Comparison of ENCODE assay signal across 12 mouse cellular contexts in the genomic region with DNA sequence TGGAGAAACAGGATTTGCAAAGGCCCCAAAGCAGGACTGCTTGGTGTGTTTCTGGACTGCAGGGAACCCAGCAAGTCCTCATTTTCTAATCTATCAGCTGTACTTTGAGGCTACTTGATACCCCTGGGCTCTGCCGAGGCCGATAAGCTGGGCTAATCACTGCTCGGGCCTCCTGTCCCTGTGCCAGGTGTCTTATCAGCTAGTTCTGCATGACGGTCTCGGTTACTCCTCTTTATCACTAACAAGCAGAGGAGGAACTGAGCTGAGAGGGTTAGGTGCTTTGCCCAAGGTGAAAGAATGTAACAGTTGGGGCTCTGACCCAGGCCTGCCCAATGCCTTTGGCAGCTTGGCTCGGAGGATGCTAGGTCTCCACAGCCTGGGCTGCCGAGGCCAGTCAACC. TPM values are rescaled to one million over a fixed set of nuclear protein-coding genes. Genes with fewer than 3 reads are reported as not detected.
DNase-seq lines count a peak whose midpoint lies in the region; ATAC-seq and TF ChIP-seq lines count a peak whose summit lies in the region.
"Had no signal": no experiment of that assay in that cellular context is flagged by ENCODE, and none has a peak within 500 bp of the region (broad histone marks: within the 10 kb centered on the region; RNA-seq: fewer than 3 reads in every experiment).

No protein-coding gene starts in this region.

- H3K36me3 ChIP-seq in lung, embryonic 15.5 days, result no peaks in the 10 kb centered on the region
- H3K36me3 ChIP-seq in heart, embryonic 10.5 days, result peaks cover 19% of the 10 kb centered on the region
- peaks cover 36% of the 10 kb centered on the region for H3K36me3 ChIP-seq in liver, embryonic 14.5 days (replicated peaks; ENCODE audit: control insufficient read depth, insufficient read depth, low read depth)
- H3K36me3 ChIP-seq in stomach, embryonic 16.5 days (ENCODE audit: control insufficient read depth, insufficient read depth, low read length), result no peaks in the 10 kb centered on the region
- H3K36me3 ChIP-seq in thymus, adult 2 months (ENCODE audit: control insufficient read depth, insufficient read depth, low read length), result no peaks in the 10 kb centered on the region

- 47% methylated on average over 7 of the region's 7 CpGs for WGBS in lung, embryonic 15.5 days
- WGBS in heart, embryonic 10.5 days, result 22% methylated on average over 7 of the region's 7 CpGs
- 12% methylated on average over 7 of the region's 7 CpGs for WGBS in liver, embryonic 14.5 days (ENCODE audit: insufficient replicate concordance)
- 56% methylated on average over 7 of the region's 7 CpGs for WGBS in stomach, embryonic 16.5 days
- WGBS in thymus, adult 2 months, result 90% methylated on average over 7 of the region's 7 CpGs

- H3K27ac ChIP-seq in lung, embryonic 15.5 days, result 0 out of 2 replicates have a peak overlapping the region, but pooled peaks have one; percentile 33
- peak overlapping the region; percentile 82 for H3K27ac ChIP-seq in heart, embryonic 10.5 days
- H3K27ac ChIP-seq in liver, embryonic 14.5 days, result peak overlapping the region; percentile 99
- no peak overlapping the region for H3K27ac ChIP-seq in stomach, embryonic 16.5 days (ENCODE audit: low read length)
- H3K27ac ChIP-seq in thymus, adult 2 months (ENCODE audit: control insufficient read depth, insufficient read depth, low read length), result no peak overlapping the region

- TF ChIP-seq POLR2A in thymus, adult 2 months (IDR thresholded peaks at IDR 0.05; ENCODE audit: control insufficient read depth, extremely low read depth, insufficient read depth, low read length, poor library complexity), result no peak

- no peak overlapping the region for H3K4me3 ChIP-seq in lung, embryonic 15.5 days
- peak overlapping the region; percentile 42; the same call in 1 of the 2 replicates for H3K4me3 ChIP-seq in heart, embryonic 10.5 days
- H3K4me3 ChIP-seq in liver, embryonic 14.5 days (ENCODE audit: insufficient read depth in 1 of 2, low read depth in 2 of 2, low read length in 2 of 2), result peak overlapping the region; percentile 12 to 49; a peak in 2 of 4 replicates
- H3K4me3 ChIP-seq in stomach, embryonic 16.5 days (replicated peaks; ENCODE audit: low read length), result no peak overlapping the region
- no peak overlapping the region for H3K4me3 ChIP-seq in thymus, adult 2 months (ENCODE audit: control insufficient read depth, insufficient read depth, low read length)

- DNase-seq in lung, postnatal 10 days, result no peak
- DNase-seq in heart, embryonic 10.5 days (ENCODE audit: low spot score), result peak; percentile 96
- DNase-seq in liver, embryonic 14.5 days (ENCODE audit: low read depth in 3 of 3, low spot score in 3 of 3), result peak; percentile 95 to 97 (median 95)
- no peak for DNase-seq in thymus, adult 2 months
- no peak for DNase-seq in kidney, postnatal 14 days
- DNase-seq in adrenal gland, adult 18-20 months (ENCODE audit: low spot score in 2 of 2), result no peak
- DNase-seq: embryo, embryonic 11 days; gastrocnemius, adult 2 months; kidney, postnatal 10 days; lung, postnatal 36 days had no signal

- no peaks in the 10 kb centered on the region for H3K27me3 ChIP-seq in lung, embryonic 15.5 days
- H3K27me3 ChIP-seq in heart, embryonic 10.5 days (ENCODE audit: insufficient read depth, poor library complexity, severe bottlenecking), result 0 out of 2 replicates have a peak, but pooled peaks cover 6% of the 10 kb centered on the region
- no peaks in the 10 kb centered on the region for H3K27me3 ChIP-seq in liver, embryonic 14.5 days (ENCODE audit: control insufficient read depth, insufficient read depth, low read length)
- H3K27me3 ChIP-seq in stomach, embryonic 16.5 days (ENCODE audit: control insufficient read depth, insufficient read depth, low read length), result no peaks in the 10 kb centered on the region
- H3K27me3 ChIP-seq in thymus, adult 2 months (ENCODE audit: control insufficient read depth, insufficient read depth, low read length), result no peaks in the 10 kb centered on the region

- H3K4me1 ChIP-seq in lung, embryonic 15.5 days, result peaks cover 14% of the 10 kb centered on the region
- H3K4me1 ChIP-seq in heart, embryonic 10.5 days, result peaks cover 23% of the 10 kb centered on the region
- peaks cover 40 to 46% of the 10 kb centered on the region in 2 experiments for H3K4me1 ChIP-seq in liver, embryonic 14.5 days (replicated peaks; ENCODE audit: control insufficient read depth in 2 of 2, insufficient read depth in 2 of 2, low read length in 1 of 2)
- peaks cover 3% of the 10 kb centered on the region; the same call in 1 of the 2 replicates for H3K4me1 ChIP-seq in stomach, embryonic 16.5 days (ENCODE audit: control insufficient read depth, insufficient read depth, low read length)
- H3K4me1 ChIP-seq in thymus, adult 2 months (replicated peaks; ENCODE audit: control insufficient read depth, insufficient read depth, low read length), result peaks cover 7% of the 10 kb centered on the region

- H3K4me2 ChIP-seq in lung, embryonic 15.5 days, result no peak overlapping the region
- peak overlapping the region; percentile 91 for H3K4me2 ChIP-seq in liver, embryonic 14.5 days (ENCODE audit: low read depth)
- H3K4me2 ChIP-seq in stomach, embryonic 16.5 days (ENCODE audit: low read depth, low read length), result no peak overlapping the region

- TF ChIP-seq EP300 in liver, embryonic 14.5 days (IDR thresholded peaks at IDR 0.05; ENCODE audit: low read depth), result peak; percentile 100

- H3K9ac ChIP-seq in lung, embryonic 15.5 days, result no peak overlapping the region
- H3K9ac ChIP-seq in liver, embryonic 14.5 days (replicated peaks), result peak overlapping the region; percentile 77
- no peak overlapping the region for H3K9ac ChIP-seq in stomach, embryonic 16.5 days (ENCODE audit: low read length)

- TF ChIP-seq CTCF in liver, embryonic 14.5 days (IDR thresholded peaks at IDR 0.05; ENCODE audit: low read depth), result no peak
- no peak for TF ChIP-seq CTCF in thymus, adult 2 months (IDR thresholded peaks at IDR 0.05; ENCODE audit: borderline replicate concordance, control insufficient read depth, extremely low read depth, insufficient read depth, low read length, poor library complexity)

- H3K9me3 ChIP-seq in lung, embryonic 15.5 days, result no peaks in the 10 kb centered on the region
- H3K9me3 ChIP-seq in heart, embryonic 10.5 days, result peaks cover 2% of the 10 kb centered on the region; the same call in 1 of the 2 replicates
- H3K9me3 ChIP-seq in liver, embryonic 14.5 days (ENCODE audit: control insufficient read depth, low read length), result no peaks in the 10 kb centered on the region
- H3K9me3 ChIP-seq in stomach, embryonic 16.5 days (replicated peaks; ENCODE audit: control insufficient read depth, low read length), result no peaks in the 10 kb centered on the region

- ATAC-seq in lung, embryonic 15.5 days (ENCODE audit: borderline replicate concordance, extremely low read depth, low FRiP score, low TSS enrichment), result peak; percentile 59; the same call in 1 of the 2 replicates
- ATAC-seq in liver, embryonic 14.5 days (ENCODE audit: insufficient read depth), result peak; percentile 96
- peak; percentile 75 for ATAC-seq in stomach, embryonic 16.5 days (ENCODE audit: insufficient read depth, low FRiP score)

RNA-seq across cellular contexts. Expression of gene Smtnl1, which starts 10.6 kb away (rescaled TPM):
- 0.20 and 0.27 TPM in 2 replicates for polyA plus RNA-seq in lung, embryonic 15.5 days (2015; fragmentation: Nextera tagmentation; extraction: Ambion mirVana)
- polyA plus RNA-seq in heart, embryonic 10.5 days (2016; fragmentation: Nextera tagmentation; extraction: Ambion mirVana), result 0.18 and 0.19 TPM in 2 replicates
- polyA plus RNA-seq in liver, embryonic 14.5 days (2012; rRNA removed), result 0.09 and 0.38 TPM in 2 replicates
- polyA plus RNA-seq in liver, embryonic 14.5 days (2014; fragmentation: Nextera tagmentation; extraction: Ambion mirVana), result 0.23 and 0.25 TPM in 2 replicates
- polyA plus RNA-seq in stomach, embryonic 16.5 days (2015; fragmentation: Nextera tagmentation; extraction: Ambion mirVana), result 0.42 and 1.7 TPM in 2 replicates
- 0.60 and 0.94 TPM in 2 replicates for polyA plus RNA-seq in thymus, adult 2 months (2012; rRNA removed)
- total RNA-seq in adrenal gland, adult 18-20 months (2021), result under 1 TPM in 1 of 2 experiments, not detected in 1; 0.32 TPM

RNA-seq across cellular contexts. Expression of gene Ube2l6, which starts 13.3 kb away (rescaled TPM):
- 63.8 and 63.9 TPM in 2 replicates for polyA plus RNA-seq in lung, embryonic 15.5 days (2015; fragmentation: Nextera tagmentation; extraction: Ambion mirVana)
- polyA plus RNA-seq in heart, embryonic 10.5 days (2016; fragmentation: Nextera tagmentation; extraction: Ambion mirVana), result 51.3 and 65.3 TPM in 2 replicates
- 243 and 304 TPM in 2 replicates for polyA plus RNA-seq in liver, embryonic 14.5 days (2012; rRNA removed)
- polyA plus RNA-seq in liver, embryonic 14.5 days (2014; fragmentation: Nextera tagmentation; extraction: Ambion mirVana), result 469 and 479 TPM in 2 replicates
- 67.7 and 68.9 TPM in 2 replicates for polyA plus RNA-seq in stomach, embryonic 16.5 days (2015; fragmentation: Nextera tagmentation; extraction: Ambion mirVana)
- polyA plus RNA-seq in thymus, adult 2 months (2012; rRNA removed), result 27.7 and 35.3 TPM in 2 replicates
- 10 to 100 TPM; 17.6 to 26.4 TPM for total RNA-seq in adrenal gland, adult 18-20 months (2021)

RNA-seq across cellular contexts. Expression of gene Timm10, which starts 14.9 kb away (rescaled TPM):
- 44.3 and 48.0 TPM in 2 replicates for polyA plus RNA-seq in lung, embryonic 15.5 days (2015; fragmentation: Nextera tagmentation; extraction: Ambion mirVana)
- 82.9 and 92.9 TPM in 2 replicates for polyA plus RNA-seq in heart, embryonic 10.5 days (2016; fragmentation: Nextera tagmentation; extraction: Ambion mirVana)
- polyA plus RNA-seq in liver, embryonic 14.5 days (2012; rRNA removed), result 39.8 and 46.6 TPM in 2 replicates
- 40.6 and 41.5 TPM in 2 replicates for polyA plus RNA-seq in liver, embryonic 14.5 days (2014; fragmentation: Nextera tagmentation; extraction: Ambion mirVana)
- 36.7 and 45.6 TPM in 2 replicates for polyA plus RNA-seq in stomach, embryonic 16.5 days (2015; fragmentation: Nextera tagmentation; extraction: Ambion mirVana)
- polyA plus RNA-seq in thymus, adult 2 months (2012; rRNA removed), result 23.0 and 29.0 TPM in 2 replicates
- total RNA-seq in adrenal gland, adult 18-20 months (2021), result 10 to 100 TPM; 45.8 to 59.0 TPM

RNA-seq across cellular contexts. Expression of gene Slc43a1, which starts 26.8 kb away (rescaled TPM):
- polyA plus RNA-seq in lung, embryonic 15.5 days (2015; fragmentation: Nextera tagmentation; extraction: Ambion mirVana), result 15.1 and 15.9 TPM in 2 replicates
- 38.9 and 41.0 TPM in 2 replicates for polyA plus RNA-seq in heart, embryonic 10.5 days (2016; fragmentation: Nextera tagmentation; extraction: Ambion mirVana)
- 144 and 151 TPM in 2 replicates for polyA plus RNA-seq in liver, embryonic 14.5 days (2012; rRNA removed)
- polyA plus RNA-seq in liver, embryonic 14.5 days (2014; fragmentation: Nextera tagmentation; extraction: Ambion mirVana), result 174 and 198 TPM in 2 replicates
- 20.8 TPM in 2 replicates for polyA plus RNA-seq in stomach, embryonic 16.5 days (2015; fragmentation: Nextera tagmentation; extraction: Ambion mirVana)
- polyA plus RNA-seq in thymus, adult 2 months (2012; rRNA removed), result 106 and 123 TPM in 2 replicates
- total RNA-seq in adrenal gland, adult 18-20 months (2021), result 1 to 10 TPM; 9.3 to 9.4 TPM

RNA-seq across cellular contexts. Expression of gene Serping1, which starts 36.6 kb away (rescaled TPM):
- 92.3 and 104 TPM in 2 replicates for polyA plus RNA-seq in lung, embryonic 15.5 days (2015; fragmentation: Nextera tagmentation; extraction: Ambion mirVana)
- polyA plus RNA-seq in heart, embryonic 10.5 days (2016; fragmentation: Nextera tagmentation; extraction: Ambion mirVana), result 22.0 and 28.5 TPM in 2 replicates
- polyA plus RNA-seq in liver, embryonic 14.5 days (2012; rRNA removed), result 32.4 and 35.4 TPM in 2 replicates
- 45.4 and 61.5 TPM in 2 replicates for polyA plus RNA-seq in liver, embryonic 14.5 days (2014; fragmentation: Nextera tagmentation; extraction: Ambion mirVana)
- 98.2 and 102 TPM in 2 replicates for polyA plus RNA-seq in stomach, embryonic 16.5 days (2015; fragmentation: Nextera tagmentation; extraction: Ambion mirVana)
- polyA plus RNA-seq in thymus, adult 2 months (2012; rRNA removed), result 64.6 and 93.7 TPM in 2 replicates
- 100 to 1,000 TPM in 1 of 2 experiments, 10 to 100 TPM in 1; 78.6 to 115 TPM for total RNA-seq in adrenal gland, adult 18-20 months (2021)

Comparison
In these comparisons a context has a peak if more than half of its experiments do, and no peak if none do; other contexts are left out.
1. H3K27ac ChIP-seq: peak in lung, embryonic 15.5 days (single experiment), heart, embryonic 10.5 days (single experiment) and liver, embryonic 14.5 days (single experiment); none in stomach, embryonic 16.5 days (single experiment) and thymus, adult 2 months (single experiment).
2. H3K4me3 ChIP-seq: peak in heart, embryonic 10.5 days (single experiment) and liver, embryonic 14.5 days (2 of 2); none in lung, embryonic 15.5 days (single experiment), stomach, embryonic 16.5 days (single experiment) and thymus, adult 2 months (single experiment).
3. DNase-seq: peak in heart, embryonic 10.5 days (single experiment) and liver, embryonic 14.5 days (3 of 3); none in lung, postnatal 10 days (single experiment), thymus, adult 2 months (single experiment), kidney, postnatal 14 days (single experiment) and adrenal gland, adult 18-20 months (0 of 2).
4. Peak in every context shown above with its lines, with median percentiles within 50 percentile points of each other: ATAC-seq.